Mouse (Mus musculus) midbrain, embryonic 14.5 days (tissue): ENCODE results near the gene Wbp2nl. TPM values are rescaled to one million over a fixed set of nuclear protein-coding genes. Genes with fewer than 3 reads are reported as not detected.

Experiments used
- ATAC-seq: fragments of 200-750 bp; cut with Nextera tagmentation; 2 replicates; pipeline ENCODE4 v1.8.0; 2017; ENCODE audit warnings: moderate number of reproducible peaks, moderate library complexity; ENCODE audit not compliant: low FRiP score, low TSS enrichment
- DNase-seq: peaks from one replicate; pipeline ENCODE4 v3.0.0-alpha.2; 2015
- H3K27ac ChIP-seq: fragments of 300-500 bp; sonication (generic); replicated peaks from 2 replicates; pipeline ENCODE4 v1.5.1; 2014; ENCODE audit warnings: mild to moderate bottlenecking, low read depth, low read length, moderate library complexity
- H3K27me3 ChIP-seq: fragments of 300-500 bp; sonication (generic); 2 replicates; pipeline ENCODE4 v1.6.1; 2014; ENCODE audit warnings: low read length, control low read depth, mixed read lengths; ENCODE audit not compliant: control insufficient read depth, insufficient read depth
- H3K36me3 ChIP-seq: fragments of 300-500 bp; sonication (generic); 2 replicates; pipeline ENCODE4 v1.6.1; 2014; ENCODE audit warnings: low read length, control low read depth; ENCODE audit not compliant: control insufficient read depth, insufficient read depth
- H3K4me1 ChIP-seq: fragments of 300-500 bp; sonication (generic); 2 replicates; pipeline ENCODE4 v1.6.1; 2014; ENCODE audit warnings: mild to moderate bottlenecking, antibody characterized with exemption, low read length, control low read depth; ENCODE audit not compliant: control insufficient read depth, insufficient read depth
- H3K4me2 ChIP-seq: fragments of 300-500 bp; sonication (generic); 2 replicates; pipeline ENCODE4 v1.6.1; 2014; ENCODE audit warnings: mild to moderate bottlenecking, low read length, moderate library complexity
- H3K4me3 ChIP-seq: fragments of 300-500 bp; sonication (generic); replicated peaks from 2 replicates; pipeline ENCODE4 v1.5.1; 2014; ENCODE audit warnings: low read depth, low read length
- H3K9ac ChIP-seq: fragments of 300-500 bp; sonication (generic); replicated peaks from 2 replicates; pipeline ENCODE4 v1.6.1; 2014; ENCODE audit warnings: mild to moderate bottlenecking, low read length, moderate library complexity
- H3K9me3 ChIP-seq: fragments of 300-500 bp; sonication (generic); 2 replicates; pipeline ENCODE4 v1.6.1; 2016; ENCODE audit warnings: low read length, control low read depth, mixed read lengths; ENCODE audit not compliant: control insufficient read depth
- WGBS: fragments of 180-500 bp; shearing (Covaris S2); extraction: QIAGEN DNeasy Blood & Tissue Kit; methylation state at CpG from one replicate; pipeline ENCODE4 v1.1.7; 2014; 5-methylcytosine and 5-hydroxymethylcytosine counted together
- polyA plus RNA-seq: library from polyadenylated mRNA; unstranded; fragments of >200 nt; fragmentation: Nextera tagmentation; extraction: Ambion mirVana; gene quantifications from 2 replicates; pipeline ENCODE4 v1.2.1, GENCODE M21; 2014

Gene Wbp2nl
- polyA plus RNA-seq, 1 experiment from 2014 or later: not detected

DNA sequence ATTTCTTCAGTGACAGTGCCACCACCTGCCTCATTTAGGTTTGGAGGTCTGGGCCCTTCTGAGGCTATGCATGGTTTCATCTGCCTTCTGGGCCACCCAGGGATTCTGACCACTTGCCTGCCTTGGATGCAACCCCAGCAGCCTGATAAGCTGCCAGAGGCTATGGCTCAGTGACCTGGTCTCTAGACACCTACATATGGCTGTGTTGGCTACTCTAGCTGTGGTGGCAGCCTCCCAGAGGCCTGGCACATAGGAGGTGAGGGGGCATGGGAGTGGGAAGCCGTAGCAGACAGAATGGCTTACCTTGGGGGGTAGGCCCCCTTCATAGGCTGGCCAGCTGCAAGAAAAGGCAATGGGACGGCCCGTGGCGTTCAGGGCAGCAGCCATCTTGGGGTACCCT is 36.4 kb downstream of the Wbp2nl start:
- peaks cover 11% of the 10 kb centered on the region for H3K4me1 ChIP-seq
- 94% methylated on average over 4 of the region's 4 CpGs for WGBS
- no peak overlapping the region for H3K4me2 ChIP-seq
- H3K4me3 ChIP-seq: no peak overlapping the region
- H3K9me3 ChIP-seq: no peaks in the 10 kb centered on the region
- no peak for ATAC-seq
- H3K27me3 ChIP-seq: peaks cover 3% of the 10 kb centered on the region
- no peak overlapping the region for H3K27ac ChIP-seq
- H3K36me3 ChIP-seq: peaks cover 8% of the 10 kb centered on the region; the same call in 1 of the 2 replicates
- DNase-seq: no peak
- no peak overlapping the region for H3K9ac ChIP-seq

DNA sequence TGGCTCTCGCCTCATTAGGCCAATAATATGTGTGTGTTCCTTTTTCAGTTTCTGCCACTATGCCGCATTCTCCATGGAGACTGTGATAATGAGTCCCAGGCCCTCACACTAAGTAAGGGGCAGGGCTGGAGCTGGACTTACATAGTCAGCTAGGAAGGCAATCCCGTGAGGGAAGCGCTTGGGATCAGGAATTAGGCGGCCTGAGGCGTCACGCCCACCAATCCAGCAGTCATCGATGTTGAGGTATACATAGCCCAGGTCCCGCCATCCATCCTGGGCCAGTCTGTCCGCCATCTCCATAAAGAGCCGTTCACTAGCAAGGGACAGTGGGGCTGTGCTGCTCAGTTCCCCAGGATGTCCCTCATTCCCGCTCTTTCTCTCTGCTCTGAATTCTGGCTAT is 37.9 kb downstream of the Wbp2nl start:
- no peak for ATAC-seq
- H3K4me1 ChIP-seq: peaks cover 14% of the 10 kb centered on the region
- peaks cover 8% of the 10 kb centered on the region; the same call in 1 of the 2 replicates for H3K36me3 ChIP-seq
- H3K27me3 ChIP-seq: peaks cover 9% of the 10 kb centered on the region
- no peak for DNase-seq
- no peak overlapping the region for H3K4me2 ChIP-seq
- H3K4me3 ChIP-seq: no peak overlapping the region
- no peak overlapping the region for H3K9ac ChIP-seq
- H3K27ac ChIP-seq: no peak overlapping the region
- H3K9me3 ChIP-seq: no peaks in the 10 kb centered on the region
- 76% methylated on average over 12 of the region's 12 CpGs for WGBS

DNA sequence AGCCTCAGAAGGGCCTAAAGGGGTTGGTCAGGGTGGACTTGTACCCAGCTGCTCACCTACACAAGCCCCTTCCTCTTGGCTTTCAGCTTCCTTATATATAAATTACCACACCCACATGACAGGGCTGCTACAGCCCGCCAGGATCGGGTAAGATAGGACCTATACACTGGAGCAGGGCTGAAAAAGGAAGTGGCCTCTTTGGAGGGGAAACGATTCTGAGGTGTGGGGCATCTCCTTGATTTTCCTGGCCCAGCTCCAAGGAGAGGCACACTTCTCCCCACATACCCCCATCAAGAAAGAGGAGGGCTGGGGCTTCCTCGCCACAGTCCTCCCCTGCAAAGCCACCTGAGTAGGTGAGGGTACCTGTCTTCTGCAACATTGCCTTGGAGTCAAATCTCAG is 39.1 kb downstream of the Wbp2nl start:
- no peak for DNase-seq
- ATAC-seq: no peak
- no peaks in the 10 kb centered on the region for H3K9me3 ChIP-seq
- H3K27me3 ChIP-seq: peaks cover 9% of the 10 kb centered on the region
- peaks cover 8% of the 10 kb centered on the region; the same call in 1 of the 2 replicates for H3K36me3 ChIP-seq
- 56% methylated on average over 4 of the region's 4 CpGs for WGBS
- peaks cover 14% of the 10 kb centered on the region for H3K4me1 ChIP-seq
- H3K9ac ChIP-seq: peak overlapping the region; percentile 51
- peak overlapping the region; percentile 52 for H3K4me3 ChIP-seq
- no peak overlapping the region for H3K27ac ChIP-seq
- H3K4me2 ChIP-seq: peak overlapping the region; percentile 69

DNA sequence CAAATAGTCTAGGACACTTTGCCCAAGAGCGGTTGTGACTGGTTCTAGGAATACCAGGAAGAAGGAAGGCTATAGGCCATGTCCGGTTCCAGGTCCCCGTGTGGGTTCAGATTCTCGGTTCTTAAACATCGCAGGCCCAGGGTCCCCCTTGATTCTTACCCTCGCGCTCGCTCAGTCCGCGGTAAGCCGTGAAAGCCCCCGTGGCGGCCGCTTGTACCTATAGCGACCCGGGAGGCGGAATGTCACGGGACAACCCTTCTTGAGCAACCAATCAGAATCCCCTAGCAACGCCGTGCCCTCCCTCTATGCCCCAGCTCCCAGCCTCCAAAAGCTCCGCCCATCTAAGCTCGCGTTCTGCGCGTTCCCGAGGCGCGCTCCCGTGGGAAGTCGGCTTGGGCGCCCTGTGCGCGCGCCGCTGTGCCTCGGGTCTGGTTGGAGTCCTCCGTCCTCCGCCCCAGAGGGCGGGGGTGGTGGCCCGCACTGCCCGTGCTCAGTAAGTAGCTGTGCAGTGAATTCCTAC is 39.9 kb downstream of the Wbp2nl start, which contains the start of the genes Naga, Pheta2 and Smdt1:
Naga (minus strand) TSS at position 333 of the 520 bp plus-strand sequence.
Pheta2 (plus strand) TSS at position 350 of the 520 bp plus-strand sequence.
Smdt1 (plus strand) TSS at position 367 of the 520 bp plus-strand sequence.
- Histone ChIP-seq H3K9ac (peak within 1 kb of the TSS; percentile 51), H3K4me3 (peak within 1 kb of the TSS; percentile 52), H3K27ac (0 out of 2 replicates have a peak within 1 kb of the TSS, but pooled peaks have one; percentile 16), H3K9me3 (no peaks in the 10 kb centered on the region), H3K27me3 (peaks cover 9% of the 10 kb centered on the region), H3K4me2 (peak within 1 kb of the TSS; percentile 69), H3K36me3 (peaks cover 8% of the 10 kb centered on the region; the same call in 1 of the 2 replicates), H3K4me1 (peaks cover 14% of the 10 kb centered on the region)
- ATAC-seq (peak; percentile 88), DNase-seq (peak; percentile 97)
- WGBS: under 1% methylated on average over 41 of the region's 41 CpGs

DNA sequence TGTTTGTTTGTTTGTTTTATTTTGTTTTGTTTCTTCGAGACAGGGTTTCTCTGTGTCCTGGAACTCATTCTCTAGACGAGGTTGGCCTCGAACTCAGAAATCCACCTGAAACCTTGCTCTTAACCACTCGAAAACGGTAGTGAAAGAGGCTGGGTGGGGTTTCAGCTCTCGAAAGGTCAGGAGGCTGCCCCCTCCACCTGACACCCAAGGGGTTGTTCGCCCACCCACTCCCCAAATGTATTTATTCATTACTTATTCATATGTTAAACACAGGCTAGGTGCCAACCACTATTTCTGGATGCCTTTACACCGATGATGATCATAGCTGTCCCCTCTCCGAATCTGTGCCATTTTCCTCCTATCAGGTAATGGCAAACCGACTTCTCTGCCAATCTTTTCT is 40.4 kb downstream of the Wbp2nl start:
- peak overlapping the region; percentile 51; the same call in 1 of the 2 replicates for H3K9ac ChIP-seq
- peaks cover 9% of the 10 kb centered on the region for H3K27me3 ChIP-seq
- peak overlapping the region; percentile 69 for H3K4me2 ChIP-seq
- H3K36me3 ChIP-seq: peaks cover 8% of the 10 kb centered on the region; the same call in 1 of the 2 replicates
- H3K4me1 ChIP-seq: peaks cover 14% of the 10 kb centered on the region
- peak overlapping the region; percentile 52 for H3K4me3 ChIP-seq
- DNase-seq: no peak
- H3K27ac ChIP-seq: no peak overlapping the region
- 61% methylated on average over 10 of the region's 10 CpGs for WGBS
- ATAC-seq: no peak
- no peaks in the 10 kb centered on the region for H3K9me3 ChIP-seq

DNA sequence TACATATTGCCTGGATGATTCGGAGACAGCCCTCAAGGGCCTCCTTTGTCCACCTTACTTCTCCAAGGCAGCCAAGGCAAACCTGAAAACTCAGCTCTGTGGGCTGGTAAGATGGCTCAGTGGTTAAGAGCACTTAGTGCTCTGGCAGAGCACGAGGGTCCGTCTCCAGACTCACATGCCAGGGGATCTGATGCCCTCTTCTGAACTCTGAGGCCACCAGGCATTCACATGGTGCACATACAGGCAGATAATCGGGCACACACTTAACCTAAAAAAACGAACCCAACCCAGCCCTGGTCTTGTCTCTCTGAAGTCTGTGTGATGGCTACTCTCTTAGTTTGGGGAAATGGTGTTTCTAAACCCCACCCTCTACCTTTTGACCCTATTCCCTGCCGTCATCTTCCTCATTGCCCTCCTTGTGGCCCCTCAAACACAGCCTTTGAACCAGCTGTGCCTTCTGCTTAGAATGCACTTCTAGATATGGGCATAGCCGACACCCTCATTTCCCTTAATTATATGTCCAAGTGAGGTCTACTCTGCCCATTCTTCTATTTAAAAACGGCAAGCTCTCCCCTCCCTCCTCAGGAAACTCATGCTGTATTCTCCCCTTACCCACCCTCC is 41.0 kb downstream of the Wbp2nl start:
- WGBS: 81% methylated on average over 8 of the region's 8 CpGs
- Histone ChIP-seq H3K27me3 (peaks cover 9% of the 10 kb centered on the region), H3K36me3 (peaks cover 8% of the 10 kb centered on the region; the same call in 1 of the 2 replicates), H3K9me3 (no peaks in the 10 kb centered on the region), H3K4me3 (no peak overlapping the region), H3K4me1 (peaks cover 14% of the 10 kb centered on the region), H3K27ac (no peak overlapping the region), H3K4me2 (no peak overlapping the region), H3K9ac (no peak overlapping the region)
- no peak for ATAC-seq
- DNase-seq: no peak

DNA sequence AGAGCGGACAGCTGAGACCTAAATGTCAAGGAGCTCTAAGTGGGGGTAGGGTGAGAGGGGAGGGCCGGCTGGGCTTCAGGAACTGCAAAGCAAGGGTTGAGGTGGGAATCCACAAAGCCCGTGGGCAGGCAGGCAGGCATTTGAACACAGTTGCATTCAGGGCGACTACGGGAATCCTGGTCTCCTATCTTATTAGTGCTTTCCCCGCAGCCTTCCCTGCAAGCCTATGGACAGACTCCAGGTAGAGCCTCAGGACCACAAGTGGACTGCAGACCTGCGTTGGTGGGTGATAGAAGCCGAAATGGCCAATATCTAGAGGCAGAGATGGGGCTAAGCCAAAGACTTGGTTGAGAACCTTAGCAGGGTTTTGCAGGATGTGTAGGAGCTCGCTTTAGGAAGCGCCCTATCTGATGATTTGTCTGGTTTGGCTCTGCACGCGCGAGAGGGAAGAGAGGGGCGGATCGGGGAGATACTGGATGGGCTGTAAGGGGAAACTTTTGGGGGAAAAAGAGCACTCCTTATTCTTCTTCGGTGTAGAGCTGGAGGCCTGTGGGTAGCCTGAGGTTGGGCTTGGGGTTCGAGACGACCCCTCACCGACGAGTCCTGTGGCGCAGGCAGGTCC is 41.8 kb downstream of the Wbp2nl start:
- 47% methylated on average over 21 of the region's 21 CpGs for WGBS
- DNase-seq: no peak
- Histone ChIP-seq H3K36me3 (peaks cover 4% of the 10 kb centered on the region; the same call in 1 of the 2 replicates), H3K4me2 (peak overlapping the region; percentile 47), H3K4me3 (peak overlapping the region; percentile 21), H3K9ac (no peak overlapping the region), H3K4me1 (peaks cover 14% of the 10 kb centered on the region), H3K27me3 (peaks cover 9% of the 10 kb centered on the region), H3K27ac (no peak overlapping the region), H3K9me3 (no peaks in the 10 kb centered on the region)
- no peak for ATAC-seq

DNA sequence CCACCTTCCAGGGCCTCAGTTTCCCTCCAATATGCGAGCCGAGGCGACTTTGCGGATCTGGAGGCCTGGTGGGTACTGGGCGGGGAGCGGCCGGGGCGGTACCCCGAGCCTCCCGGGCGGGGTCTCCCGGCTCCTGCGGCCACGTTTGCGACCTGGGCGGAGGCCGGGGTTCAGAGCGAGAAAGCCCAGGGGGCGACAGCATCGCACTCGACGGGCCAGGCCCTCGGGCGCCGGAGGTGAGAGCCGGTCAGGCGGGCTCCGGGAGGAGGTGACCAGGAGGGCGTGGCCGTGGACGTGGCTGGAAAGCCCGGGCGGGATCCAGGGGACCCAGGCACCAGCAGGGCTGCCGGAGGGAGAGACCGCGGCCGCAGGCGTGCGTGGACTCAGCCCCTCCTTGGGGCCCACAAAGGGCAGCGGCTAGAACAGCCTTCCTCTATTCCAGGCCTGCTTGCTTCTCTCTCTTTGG is 42.3 kb downstream of the Wbp2nl start:
- ATAC-seq (no peak), DNase-seq (peak; percentile 35)
- WGBS: 4% methylated on average over 40 of the region's 40 CpGs
- Histone ChIP-seq H3K9me3 (no peaks in the 10 kb centered on the region), H3K4me2 (peak overlapping the region; percentile 47), H3K4me1 (peaks cover 14% of the 10 kb centered on the region), H3K36me3 (no peaks in the 10 kb centered on the region), H3K27me3 (peaks cover 9% of the 10 kb centered on the region), H3K27ac (no peak overlapping the region), H3K9ac (peak overlapping the region; percentile 42; the same call in 1 of the 2 replicates), H3K4me3 (peak overlapping the region; percentile 21)
